Mouse (Mus musculus): ENCODE measurements around the gene Zfp341.

Zfp341 gene

DNA sequence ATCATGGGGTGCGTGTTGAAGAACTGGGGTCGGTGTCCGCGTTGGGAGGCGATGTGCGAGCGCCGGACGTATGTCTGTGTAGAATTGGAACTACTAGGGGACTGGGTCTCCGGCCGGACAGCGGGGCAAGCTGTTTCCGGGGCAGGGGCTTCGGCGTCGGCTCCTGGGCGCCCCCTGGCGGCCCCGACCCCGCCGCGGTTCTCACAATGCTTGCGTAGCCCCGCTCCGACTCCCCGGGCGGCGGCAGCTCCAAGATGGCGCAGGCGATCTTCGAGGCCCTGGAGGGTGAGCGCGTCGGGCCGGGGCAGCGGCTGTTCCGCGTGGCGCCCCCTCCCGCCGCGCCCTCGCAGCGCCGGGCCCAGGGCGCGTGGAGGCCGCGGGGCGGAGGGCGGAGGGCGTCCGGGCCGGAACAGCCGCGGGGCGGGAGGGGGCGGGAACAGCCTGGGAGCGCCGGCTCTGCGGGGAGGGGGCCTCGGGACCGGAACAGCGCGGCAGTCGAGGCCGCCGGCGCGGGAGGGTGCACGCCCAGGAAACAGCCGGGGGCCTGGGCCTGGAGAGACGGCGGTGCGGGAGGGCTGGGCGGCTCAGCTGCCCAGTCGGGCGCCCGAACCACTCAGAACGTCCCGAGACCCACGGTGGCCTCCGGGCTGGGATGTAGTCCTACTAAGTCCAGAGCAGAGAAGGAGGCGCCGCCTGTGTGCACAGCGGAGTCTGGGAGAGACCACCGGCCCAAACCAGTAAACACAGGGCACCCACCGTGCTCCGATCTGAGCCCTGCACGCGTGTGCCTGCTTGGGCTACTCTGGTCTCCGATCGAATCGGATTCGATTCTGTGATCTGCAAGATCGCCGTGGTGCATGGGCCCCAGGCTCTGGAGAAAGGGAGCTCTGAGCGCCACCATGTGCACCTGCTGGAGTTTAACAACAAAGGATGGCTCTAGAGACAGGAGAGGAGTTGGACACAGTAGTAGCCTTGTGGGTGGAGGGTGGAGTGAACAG is at the start of gene Zfp341, which contains the start of gene 4930519P11Rik:
Gene Zfp341, plus strand, starts transcription at position 180 of the 998 bp plus-strand sequence.
Gene 4930519P11Rik, minus strand, starts transcription at position 320 of the 998 bp plus-strand sequence.
- DNase-seq (ENCODE audit: low spot score in 2 of 2): peak; percentile 89 to 90

DNA sequence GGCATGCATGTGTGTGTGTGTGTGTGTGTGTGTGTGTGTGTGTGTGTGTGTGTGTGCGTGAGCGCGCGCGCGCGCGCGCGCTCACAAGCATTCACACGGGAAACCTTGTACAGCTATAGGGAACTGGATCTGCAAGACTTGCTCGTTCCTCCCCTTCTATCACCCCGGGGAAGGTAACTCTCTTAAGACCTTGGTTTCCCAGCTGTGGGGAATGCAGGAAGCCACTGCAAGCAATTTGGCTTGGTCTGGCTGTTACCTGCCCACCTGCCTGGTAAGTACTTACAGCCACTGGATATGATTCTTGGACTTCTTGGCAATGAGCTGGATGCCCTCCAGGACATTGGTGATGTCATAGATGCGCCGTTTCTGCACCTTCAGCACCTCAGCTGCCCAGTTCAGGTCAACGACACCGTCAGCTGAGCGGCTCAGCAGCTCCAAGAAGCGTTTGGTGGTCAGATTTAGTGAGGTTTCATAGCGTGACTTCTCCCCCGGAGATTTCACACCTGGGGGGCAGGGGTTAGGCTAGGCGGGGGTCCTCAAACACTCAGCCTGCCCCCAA is 49.4 kb upstream of the Zfp341 start:
- no peak for DNase-seq (ENCODE audit: low spot score in 2 of 2)

DNA sequence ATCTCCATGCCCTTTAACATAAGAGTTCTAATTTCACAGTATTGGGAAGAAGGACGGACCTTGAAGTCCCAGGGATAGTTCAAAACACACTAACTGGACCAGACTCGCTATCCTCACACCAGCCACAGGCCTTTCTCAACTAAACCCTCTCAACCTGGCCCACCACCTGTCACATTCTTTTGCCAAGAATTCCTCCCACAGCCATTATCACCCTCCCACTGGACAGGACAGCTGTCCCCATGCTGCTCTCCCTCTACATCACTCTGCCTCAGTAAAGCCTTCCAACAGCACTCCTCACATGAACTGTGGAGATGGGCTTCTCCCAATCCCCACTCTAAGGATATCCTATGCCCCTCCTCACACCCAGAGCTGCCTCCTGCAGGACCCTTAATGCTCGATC is 47.5 kb upstream of the Zfp341 start:
- DNase-seq (ENCODE audit: low spot score in 2 of 2): no peak

DNA sequence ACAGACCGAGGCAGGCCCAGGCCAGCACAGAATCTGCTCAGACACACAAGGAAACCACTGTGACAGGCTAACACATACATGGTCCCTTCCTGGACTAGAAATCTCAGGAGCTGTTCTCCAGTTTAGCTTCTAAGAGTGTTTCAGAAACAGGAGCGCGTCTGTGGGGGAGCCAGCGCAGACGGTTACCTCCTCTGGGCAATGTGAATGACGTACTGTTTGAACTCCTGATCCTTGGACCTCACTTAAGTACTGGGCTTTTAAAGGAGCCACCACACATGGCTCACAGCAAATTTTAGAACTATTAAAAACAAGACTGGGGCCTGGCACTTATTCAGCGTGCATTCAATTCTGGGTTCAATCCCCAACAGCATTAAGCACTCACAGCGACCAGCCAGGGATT is 46.5 kb upstream of the Zfp341 start:
- DNase-seq (ENCODE audit: low spot score in 2 of 2): no peak

DNA sequence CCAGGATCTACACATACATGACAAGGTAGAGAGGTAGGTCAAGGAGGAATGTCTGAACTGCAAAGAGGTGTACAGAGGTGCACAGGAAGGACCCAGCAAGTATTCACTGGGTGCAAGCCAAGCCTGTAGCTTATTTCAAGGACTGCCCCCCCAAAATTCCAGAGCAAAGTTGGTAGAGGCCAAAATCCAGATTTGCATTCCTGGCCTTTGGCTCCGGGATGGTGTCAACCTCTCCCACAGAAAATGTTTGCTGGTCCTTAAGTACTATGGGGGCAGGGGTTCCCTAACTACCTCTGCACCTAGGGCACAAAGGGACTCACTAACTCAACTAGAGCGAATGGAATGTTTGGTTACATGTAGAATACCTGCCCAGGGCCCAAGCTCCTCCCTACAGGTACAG is 45.3 kb upstream of the Zfp341 start:
- DNase-seq (ENCODE audit: low spot score in 2 of 2): no peak

DNA sequence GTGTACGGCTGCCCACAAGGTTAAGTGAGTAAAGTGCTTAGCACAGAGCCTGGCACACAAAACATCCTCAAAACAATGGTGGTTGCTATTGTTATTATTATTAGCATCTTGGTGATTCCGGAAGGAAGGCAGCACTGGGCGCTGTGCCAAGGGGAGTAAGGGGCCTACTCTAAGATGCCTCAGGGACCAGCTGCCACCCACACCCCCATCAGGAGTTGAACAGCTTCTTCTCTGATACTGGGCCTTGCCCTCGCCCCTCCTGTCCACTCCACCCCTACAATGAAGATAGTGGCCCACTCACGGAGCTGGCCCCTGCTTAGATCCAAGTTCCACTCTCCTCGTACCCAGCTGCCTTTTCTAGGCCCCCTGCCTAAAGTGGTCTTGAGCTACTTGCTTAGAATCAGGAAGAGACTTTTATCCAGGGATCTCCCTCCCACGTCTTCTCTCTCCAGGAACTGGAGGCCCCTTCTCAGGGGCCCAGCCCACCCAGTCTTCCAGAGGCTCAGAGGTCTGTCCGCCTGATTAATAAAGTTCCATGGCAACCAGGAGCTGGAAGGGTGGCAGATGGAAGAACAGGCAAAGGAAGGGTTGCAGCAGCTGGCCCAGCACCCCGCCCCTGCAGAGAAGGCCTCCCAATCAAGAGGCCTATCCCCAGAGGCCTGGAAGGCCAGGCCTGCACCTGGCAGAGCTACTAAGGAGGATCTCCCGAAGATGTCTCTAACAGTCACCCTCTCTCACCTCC is 44.6 kb upstream of the Zfp341 start:
- no peak for DNase-seq (ENCODE audit: low spot score in 2 of 2)

DNA sequence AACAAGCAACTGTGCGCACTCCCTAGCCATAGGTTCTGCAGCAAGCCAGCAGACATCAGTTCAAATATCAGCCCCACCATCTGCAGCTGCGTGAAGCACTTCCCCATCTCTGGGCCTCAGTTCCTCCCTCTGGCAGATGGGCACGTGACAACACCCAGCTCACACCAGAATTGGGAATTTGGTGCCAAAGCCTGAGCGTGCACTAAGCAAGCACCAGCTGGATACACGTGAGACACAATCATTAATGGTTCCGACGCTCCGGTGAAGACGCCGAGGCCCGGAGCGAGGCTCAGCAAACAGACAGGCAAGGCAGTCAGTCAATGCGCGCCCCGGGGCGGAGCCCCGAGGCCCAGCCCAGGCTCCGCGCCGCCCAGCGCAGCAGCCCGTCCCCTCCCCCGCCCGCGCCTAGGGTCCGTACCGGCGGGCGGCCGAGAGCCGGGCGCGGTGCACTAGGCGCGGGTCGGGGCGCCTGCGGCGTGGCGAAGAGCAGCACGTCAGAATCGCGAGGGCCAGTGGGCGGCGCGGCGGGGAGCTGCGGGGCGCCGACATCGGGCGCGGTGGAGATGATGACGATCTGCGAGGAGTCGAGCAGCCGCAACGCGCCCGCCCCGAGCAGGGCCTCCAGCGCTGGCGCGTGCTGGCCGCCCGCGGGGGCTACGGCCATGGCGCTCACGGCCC is 43.9 kb upstream of the Zfp341 start:
- peak in 1 of 2 experiments; percentile 39 for DNase-seq (ENCODE audit: low spot score in 2 of 2)

DNA sequence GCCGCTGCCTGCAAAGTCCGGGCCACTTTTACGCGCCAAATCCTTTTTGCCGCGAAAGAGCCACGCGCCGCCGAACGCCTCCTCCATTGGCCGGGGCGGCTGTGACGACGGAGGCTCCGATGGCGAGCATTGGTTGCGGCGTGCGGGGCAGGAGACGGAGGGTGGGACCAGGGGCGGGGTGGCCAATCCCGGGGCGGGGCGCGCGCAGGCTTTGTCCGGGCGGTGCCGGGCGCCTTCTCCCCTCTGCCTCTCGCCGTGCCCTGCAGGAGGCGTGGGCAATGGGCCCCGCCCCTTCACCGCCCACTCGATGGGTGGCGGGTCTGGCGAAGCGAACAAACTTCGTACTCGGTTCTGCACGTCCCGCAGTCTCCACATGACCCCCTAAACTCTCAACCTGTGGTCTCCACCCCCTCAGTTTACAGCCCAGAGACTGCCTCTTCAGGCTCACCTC is 43.2 kb upstream of the Zfp341 start, which contains the start of gene E2f1:
Gene E2f1, minus strand, starts transcription at position 57 of the 451 bp plus-strand sequence.
- DNase-seq (ENCODE audit: low spot score in 2 of 2): peak; percentile 90 to 91

DNA sequence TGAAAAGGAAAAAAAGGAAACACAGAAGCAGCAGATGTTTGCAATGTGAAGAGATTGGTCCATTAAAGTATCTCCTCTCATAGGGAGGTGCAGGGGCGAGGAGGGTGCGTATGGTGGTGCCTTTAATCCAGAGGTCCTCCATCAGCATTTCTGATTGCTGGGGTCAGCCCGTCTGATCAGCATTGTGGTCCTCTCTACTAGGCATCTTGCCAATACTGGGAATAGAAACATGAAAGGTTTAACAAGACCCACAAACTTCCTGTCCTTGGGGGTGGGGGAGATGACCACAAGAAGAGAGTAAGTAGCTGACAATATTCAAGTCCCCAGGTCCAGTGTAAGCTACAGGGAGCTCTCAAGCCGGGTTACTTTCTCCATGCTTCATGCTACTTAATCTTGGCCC is 42.4 kb upstream of the Zfp341 start:
- no peak for DNase-seq (ENCODE audit: low spot score in 2 of 2)

DNA sequence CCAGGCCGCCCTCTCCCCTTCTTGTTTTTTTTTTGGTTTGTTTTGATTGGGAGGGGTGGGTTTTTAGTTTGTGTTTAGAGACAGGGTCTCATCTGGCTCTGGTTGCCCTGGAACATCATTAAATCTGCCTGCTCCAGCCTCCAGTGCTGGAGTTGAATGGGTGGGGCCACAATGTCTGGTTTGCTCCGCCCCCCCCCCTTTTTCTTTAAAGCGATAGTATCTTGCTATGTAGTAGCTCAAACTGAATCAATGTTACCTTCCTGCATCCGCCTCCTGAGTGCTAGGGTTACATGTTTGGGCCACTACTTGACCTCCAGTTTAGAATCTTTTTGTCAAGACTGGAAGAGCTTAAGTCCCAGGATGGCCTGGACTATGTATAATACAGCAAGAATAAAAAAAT is 41.8 kb upstream of the Zfp341 start:
- DNase-seq (ENCODE audit: low spot score in 2 of 2): no peak

DNA sequence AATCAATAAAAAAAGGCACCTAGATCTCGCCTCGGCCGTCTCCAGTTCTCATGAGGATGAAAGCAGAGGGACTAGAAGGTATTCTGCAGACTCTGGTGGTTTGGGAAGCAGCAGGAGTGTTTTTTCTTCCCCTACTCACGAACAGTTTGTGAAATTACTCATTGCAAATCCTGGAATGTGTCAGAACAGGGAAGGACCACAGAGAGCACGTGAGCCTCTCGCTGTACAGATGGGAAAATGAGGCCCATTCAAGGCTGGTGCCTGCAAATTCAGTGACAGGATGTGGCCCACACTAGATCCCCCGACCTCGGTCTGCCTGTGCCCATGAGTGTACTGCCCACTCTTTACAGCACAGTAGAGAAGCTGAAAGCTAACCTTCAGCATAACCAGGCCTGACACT is 41.1 kb upstream of the Zfp341 start:
- no peak for DNase-seq (ENCODE audit: low spot score in 2 of 2)

DNA sequence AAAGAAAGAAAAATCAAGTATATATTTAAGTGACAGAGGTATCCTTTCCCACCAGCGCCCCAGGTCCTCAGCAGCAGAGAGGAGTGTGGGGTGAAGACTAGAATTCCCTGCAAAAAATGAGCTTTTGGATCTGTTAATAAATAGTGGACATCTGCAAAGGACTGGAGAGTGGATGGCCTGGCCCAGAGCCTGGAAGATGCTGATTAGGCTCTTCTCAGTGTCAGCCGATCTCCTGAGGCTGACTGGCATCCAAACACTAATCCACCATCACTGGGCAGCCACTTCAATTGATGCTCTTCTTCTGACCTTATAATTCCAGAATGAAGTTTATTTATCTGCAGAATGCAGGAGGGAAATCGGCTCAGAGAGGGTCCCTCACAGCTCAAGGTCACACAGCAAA is 40.1 kb upstream of the Zfp341 start:
- DNase-seq (ENCODE audit: low spot score in 2 of 2): no peak

DNA sequence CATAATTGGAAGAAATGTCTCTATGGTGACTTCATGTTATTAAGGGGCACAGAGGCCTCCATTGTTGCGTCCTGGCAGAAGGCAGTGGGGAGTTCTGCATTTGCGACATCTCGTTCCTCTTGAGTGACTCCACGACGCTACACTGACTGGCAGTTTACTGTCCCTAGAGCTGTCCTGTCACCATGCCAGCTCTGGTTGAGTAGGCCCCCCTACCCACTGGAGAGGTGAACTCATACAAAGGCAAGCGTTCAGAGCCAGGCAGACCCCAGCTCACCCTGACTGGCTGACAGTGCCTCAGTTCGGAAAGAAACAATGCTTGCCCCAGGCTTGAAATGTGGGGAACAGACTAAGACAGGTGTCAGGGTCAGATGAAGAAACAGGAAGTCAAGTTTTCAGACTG is 38.8 kb upstream of the Zfp341 start:
- DNase-seq (ENCODE audit: low spot score in 2 of 2): no peak

DNA sequence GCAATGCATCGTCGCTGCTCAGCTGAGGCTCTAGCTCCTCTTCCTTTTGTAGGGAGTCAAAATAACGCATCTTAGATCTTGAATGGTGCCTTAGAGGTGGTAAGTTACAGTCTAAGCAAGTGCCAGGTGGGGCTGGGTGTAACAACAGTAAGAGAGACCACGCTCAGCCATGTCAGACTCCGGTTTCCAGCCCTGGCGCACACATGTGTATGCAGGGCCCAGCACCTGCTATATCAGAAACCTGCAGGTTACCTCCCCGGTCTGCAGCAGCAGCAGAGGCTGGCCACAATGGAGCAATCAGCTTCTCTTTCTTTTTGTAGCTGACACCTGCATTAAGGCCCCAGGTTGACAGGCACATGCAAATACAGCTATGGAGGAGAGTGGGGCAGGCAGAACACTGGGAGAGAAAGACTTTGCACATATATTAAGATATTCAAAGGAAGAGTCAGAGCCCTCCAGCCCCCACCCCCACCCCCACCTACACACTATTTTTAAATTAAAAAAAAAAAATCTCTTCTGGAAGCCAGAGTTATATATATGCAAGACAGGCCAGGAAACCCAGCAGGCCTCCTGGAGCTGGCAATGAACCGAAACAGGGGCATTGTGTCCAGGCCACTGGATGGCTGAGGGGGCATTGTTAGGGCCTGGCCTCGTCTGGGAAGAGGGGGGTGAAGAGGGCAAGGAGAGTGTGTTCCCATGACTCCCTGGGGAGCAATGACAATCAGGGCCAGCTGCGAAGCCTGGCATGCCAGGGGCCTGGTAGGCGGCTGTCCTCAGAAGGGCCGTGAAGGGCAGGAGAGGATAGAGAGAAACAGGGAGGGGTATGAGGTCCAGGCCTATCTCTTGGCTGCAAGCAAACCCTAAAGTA is 36.0 kb upstream of the Zfp341 start:
- DNase-seq (ENCODE audit: low spot score in 2 of 2): no peak

DNA sequence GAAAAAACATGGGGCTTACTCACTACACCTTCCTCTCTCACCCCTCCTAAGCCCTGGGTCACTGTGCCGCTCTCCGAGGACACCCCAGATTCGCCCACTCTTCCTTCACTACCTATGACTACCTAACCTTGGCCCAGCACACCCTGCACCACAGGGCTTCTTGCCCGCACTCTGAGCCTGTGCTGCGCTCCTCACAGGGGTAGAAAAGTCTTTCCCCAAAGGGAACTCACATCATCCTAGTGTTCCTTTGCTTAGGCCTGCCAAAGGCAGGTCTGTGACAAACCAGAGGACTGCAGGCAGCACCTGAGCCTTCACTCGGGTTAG is 35.4 kb upstream of the Zfp341 start:
- DNase-seq (ENCODE audit: low spot score in 2 of 2): no peak

DNA sequence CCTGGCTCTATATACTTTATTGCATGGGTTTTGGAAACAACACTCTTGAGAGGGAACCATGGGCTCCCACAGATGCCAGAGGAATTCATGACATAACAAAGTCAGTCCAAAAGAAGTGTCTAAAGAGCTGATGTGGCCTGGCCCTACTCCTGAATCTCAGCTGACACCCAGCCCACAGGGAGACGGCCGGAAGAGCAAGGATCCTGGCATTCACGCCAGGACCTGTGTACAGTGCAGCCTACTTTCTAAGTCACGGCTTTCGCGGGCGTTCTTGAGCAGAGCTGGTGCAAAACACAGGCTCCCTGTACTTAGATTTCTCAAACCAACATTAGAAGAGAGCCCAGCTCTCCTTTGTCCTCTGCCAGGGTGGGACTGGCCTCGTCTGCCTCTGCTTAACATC is 32.5 kb upstream of the Zfp341 start:
- peak; percentile 51 to 61 for DNase-seq (ENCODE audit: low spot score in 2 of 2)

DNA sequence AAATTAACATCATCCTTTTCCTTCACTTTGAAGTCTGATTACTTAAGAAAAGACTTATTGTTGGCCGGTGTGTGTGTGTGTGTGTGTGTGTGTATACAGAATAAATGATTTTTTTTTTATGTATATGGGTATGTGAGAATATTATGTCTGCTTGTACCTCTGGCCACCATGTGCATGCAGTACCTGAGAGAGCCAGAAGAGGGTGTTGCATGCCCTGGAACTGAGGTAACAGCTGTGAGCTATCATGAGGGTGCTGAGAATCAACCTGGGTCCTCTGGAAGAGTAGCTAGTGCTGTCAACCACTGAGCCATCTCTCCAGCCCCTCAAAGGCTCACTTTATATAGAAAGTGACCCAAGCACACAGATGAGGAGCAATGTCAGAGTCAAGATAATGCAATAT is 31.7 kb upstream of the Zfp341 start:
- no peak for DNase-seq (ENCODE audit: low spot score in 2 of 2)

DNA sequence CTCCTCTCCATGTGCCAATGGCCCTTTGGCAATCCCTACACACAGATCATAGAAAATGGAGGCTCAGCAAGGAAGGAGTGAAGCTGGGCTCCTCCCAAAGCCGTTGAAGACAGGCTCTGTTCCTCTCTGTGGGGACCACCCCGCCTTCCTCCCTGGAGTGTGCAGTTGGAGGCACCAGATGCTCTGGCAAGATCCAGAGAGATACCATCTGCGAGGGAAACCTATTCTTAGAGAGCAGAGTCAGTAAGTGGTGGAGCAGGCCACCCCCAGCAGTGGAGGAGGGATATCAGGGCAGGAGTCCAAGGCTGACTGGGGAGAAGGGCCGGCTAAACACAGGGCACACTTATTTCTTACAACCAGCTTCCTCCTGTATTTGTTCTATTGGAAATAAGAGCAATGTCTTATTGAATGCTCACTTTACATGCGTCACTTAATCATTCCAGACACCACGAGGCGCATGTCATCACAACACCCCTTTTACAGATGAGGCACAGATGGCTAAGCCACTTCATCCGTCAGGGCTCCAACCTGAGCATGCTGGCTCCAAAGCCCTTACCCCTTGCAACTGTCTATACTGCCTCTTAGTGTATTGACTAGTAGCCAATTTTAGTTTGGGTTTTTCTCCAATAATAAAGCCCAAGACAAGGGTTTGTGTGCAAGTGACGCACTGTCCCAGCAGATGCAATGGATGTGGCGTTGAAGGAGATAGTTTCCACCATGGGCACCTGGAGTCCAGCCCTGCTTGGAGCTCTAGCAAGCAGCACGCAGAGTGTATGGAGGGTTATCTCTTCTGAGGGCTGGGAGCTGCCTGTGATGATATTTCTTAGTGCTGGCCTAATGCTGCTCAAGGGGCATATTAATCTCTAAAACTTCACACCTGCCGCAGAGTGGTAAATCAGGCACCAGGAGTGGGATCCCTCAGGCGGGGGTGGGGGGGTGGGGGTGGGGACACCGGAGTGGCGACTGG is 28.9 kb upstream of the Zfp341 start:
- DNase-seq (ENCODE audit: low spot score in 2 of 2): no peak

DNA sequence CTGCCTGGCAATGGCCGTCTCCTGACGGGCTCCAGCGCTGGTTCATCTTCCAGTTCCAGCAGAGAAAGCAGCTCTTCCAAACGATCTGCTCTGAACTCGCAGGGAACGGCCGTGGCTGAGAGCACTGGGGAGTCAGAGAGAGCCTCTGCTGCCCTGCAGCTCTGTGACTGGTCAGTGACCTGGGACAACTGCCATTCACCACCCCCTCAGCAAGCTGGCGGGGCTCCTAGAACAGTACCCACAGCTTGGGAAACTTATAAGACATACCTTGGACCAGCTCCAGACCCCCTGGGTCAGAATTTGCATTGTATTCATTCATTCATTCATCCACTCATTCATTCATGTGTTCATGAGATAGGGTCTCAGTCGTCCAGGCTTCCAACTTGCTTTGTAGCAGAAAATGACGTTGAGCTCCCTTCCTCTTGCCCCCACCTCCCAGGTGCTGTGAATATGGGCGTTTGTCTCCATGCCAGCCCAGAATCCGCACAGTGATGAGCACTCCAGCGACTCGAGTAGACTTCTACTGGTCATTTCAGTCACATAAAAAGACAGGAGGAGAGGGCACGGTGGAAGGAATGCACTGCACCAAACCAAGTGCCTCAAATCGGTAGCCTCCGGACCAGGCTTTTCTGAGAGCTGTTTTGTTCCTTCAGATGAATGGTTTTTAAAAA is 28.0 kb upstream of the Zfp341 start:
- no peak for DNase-seq (ENCODE audit: low spot score in 2 of 2)
